Mouse (Mus musculus) CD4-positive helper T cell, adult 2 months (primary cell): Measurements from ENCODE around the gene C77080.
A peak's percentile ranks its signal among the peaks of the same experiment; 100 is the strongest.

Experiments used
- DNase-seq: peaks from one replicate; pipeline ENCODE4 v3.0.0-alpha.2; 2012; ENCODE audit warnings: low read depth, missing footprints, low spot score

Gene C77080

DNA sequence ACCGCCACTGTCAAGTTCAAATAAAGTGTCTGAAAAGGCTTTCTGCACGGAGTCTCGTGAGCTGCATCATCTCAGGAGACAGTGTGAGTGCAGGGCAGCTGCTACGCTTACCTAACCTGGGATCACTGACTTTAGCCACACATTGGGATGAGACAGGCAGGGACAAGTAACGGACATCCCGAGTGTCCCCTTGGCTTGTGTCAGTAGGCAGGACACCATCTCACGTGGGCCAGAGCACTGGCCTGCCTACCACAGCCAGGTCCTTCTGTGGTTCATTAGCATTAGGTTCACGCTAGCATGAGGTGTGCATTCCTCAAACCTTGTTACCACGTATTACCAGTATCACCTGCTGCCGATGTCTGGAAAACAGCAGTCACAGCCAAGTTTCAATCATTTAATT lies 42.0 kb downstream of the C77080 start:
- no peak for DNase-seq

DNA sequence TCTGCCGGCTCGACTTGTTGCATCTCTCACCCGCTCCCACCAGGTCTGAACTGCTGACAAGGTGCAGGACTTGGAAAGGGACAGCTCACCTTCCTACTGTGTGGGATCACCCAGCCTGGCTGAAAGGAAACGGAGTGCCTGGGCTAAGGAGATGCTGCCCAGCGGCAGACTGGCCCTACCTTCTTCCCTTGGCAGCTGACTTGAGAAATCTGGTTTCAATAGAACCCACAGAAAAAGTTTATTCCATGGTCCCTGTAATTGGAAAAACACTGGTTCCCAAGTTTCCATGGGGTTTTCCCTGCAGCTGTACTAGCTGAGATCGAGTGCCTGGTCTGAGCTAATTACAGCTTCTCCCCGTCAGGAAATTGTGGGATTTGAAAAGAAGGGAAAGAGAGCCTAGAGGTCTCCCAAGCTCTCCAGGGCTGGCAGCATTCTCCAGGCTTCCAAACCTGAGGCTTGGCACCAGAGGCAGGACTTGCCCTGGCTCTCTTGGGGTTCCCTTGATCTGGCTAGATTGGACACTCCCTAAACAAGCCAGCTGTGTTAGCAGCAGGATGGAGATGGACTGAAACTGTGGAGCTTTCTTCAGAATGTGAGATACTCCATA lies 42.5 kb downstream of the C77080 start:
- no peak for DNase-seq

DNA sequence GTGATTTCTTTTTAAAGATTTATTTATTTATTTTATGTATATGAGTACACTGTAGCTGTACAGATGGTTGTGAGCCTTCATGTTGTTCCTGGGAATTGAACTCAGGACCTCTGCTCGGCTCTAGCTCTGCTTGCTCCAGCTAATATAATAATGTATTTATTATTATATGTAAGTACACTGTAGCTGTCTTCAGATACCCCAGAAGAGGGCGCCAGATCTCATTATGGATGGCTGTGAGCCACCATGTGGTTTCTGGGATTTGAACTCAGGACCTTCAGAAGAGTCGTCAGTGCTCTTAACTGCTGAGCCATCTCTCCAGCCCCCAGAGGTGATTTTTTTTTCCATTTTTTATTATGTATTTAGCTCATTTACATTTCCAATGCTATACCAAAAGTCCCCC lies 48.7 kb downstream of the C77080 start:
- peak; percentile 17 for DNase-seq

DNA sequence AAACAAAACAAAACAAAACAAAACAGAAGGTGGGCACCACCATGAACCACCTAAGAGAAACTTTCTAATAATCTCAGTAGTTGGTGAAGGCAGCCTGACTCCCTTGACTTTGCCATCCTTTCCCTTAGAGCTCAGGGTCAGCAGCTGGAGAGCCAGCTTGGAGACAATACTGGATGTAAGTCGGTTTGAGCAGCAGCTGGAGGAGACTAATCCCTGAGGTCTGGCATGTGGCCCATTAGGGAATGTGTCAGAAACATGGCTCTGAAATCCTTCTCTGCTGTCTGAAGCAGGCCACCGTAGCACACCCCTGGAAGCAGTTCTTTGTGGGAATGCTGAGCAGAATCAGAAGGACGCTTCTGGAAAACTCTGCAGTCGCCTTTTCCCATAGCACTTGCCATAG lies 49.7 kb downstream of the C77080 start:
- no peak for DNase-seq

DNA sequence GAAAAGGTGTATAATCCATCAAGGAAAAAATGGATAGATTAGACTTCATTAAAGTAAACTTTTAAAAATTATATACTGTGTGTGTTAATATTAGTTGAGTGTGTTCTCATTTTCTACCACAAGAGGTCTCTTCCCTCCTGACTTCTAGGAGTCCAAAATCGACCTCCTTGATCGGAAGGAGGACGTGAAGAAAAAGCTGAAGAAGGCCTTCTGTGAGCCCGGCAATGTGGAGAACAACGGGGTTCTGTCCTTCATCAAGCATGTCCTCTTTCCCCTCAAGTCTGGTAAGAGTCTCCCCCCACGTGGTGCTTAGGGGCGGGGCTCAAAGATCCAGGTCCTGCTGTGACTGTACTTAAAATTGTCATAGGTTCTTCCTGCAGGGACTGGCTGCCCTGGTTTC lies 51.7 kb downstream of the C77080 start:
- peak; percentile 29 for DNase-seq

DNA sequence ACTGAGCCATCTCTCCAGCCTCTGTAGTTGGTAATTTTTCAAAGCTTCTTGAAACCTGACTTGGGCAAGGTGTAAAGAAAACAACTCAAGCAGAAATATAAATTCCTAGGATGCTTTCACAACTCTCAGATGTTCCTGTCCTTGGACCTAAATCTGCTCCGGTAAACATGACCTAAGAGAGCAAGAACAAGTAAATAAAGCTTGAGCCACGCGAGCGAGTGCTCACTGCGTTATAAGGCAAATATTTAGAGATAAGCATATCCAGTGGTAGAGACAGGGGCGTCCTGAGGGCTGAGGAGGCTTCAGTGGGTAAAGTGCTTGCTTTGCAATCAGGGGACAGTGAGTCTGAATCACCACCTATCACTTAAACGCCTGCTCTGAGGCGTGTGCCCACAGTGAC lies 54.4 kb downstream of the C77080 start:
- no peak for DNase-seq

DNA sequence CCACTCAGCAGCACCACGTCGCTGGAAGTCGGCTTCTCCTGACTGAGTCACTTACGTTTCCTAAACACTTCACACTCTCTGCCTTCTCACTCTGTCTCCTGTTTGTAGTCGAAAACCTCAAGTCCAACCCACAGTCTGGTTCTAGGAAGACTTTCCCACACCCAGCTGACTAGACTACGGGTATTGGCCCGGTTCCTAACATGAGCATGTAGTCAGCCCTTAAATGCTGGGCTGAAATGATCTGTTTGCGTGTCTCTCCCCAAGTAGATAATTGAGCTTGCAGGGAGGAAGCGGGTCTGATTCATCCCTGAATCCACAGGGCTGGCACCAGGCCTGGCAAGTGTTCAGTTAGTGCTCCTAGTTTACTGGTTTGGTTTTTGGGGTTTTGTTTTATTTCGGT lies 56.5 kb downstream of the C77080 start:
- DNase-seq, result no peak

DNA sequence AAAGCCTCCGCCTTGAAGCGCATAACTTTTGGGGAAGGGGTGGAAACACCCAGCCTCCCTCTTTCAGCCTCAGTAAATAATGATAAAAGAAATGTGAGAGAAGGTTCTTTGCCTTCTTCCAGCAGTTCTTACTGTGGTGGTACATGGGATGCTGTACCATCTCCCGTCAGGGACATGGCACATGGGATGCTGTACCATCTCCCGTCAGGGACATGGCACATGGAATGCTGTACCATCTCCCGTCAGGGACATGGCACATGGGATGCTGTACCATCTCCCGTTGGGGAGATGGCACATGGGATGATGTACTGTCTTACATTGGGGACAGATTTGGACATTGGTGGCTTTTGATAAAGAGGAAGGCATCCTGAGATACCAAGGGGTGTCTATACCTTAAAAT lies 63.7 kb downstream of the C77080 start:
- DNase-seq, result no peak

DNA sequence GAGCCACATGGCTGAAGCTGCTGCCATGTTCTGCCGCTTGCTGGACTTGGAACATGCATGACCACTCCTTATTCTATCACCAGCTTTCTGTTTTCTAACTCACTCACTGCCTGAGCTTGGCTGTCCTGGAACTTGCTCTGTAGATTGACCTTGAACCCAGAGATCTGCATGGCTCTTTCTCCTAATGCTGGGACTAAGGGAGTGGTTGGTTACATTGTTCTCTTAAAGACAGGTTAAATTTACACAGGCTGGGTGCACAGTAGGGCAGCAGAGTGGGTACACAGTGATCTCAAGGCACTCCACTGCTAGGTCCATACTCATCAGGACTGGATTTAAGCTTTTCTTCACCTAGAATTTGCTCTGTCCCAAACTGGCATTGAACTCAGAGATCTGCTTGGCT lies 66.9 kb downstream of the C77080 start:
- DNase-seq, result no peak

DNA sequence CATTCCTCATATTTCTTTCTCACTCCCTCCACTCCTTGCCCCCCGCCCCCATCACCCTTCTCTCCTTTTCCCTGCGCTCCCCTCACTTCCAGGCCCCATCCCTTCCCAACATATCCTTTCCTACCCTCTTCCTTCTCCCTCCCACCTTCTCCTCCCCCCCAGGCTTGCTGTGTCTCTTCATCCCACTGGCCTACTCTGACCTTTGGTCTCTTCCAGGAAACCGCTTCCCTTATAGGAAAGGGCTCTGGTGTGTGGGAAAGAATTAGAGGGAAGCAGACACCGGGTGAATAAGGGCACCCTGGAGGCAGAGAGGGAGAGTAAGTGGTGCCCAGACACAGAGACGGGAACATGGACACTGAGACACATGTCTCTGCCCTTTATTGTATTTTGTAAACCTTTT lies 69.5 kb downstream of the C77080 start:
- DNase-seq, result no peak

DNA sequence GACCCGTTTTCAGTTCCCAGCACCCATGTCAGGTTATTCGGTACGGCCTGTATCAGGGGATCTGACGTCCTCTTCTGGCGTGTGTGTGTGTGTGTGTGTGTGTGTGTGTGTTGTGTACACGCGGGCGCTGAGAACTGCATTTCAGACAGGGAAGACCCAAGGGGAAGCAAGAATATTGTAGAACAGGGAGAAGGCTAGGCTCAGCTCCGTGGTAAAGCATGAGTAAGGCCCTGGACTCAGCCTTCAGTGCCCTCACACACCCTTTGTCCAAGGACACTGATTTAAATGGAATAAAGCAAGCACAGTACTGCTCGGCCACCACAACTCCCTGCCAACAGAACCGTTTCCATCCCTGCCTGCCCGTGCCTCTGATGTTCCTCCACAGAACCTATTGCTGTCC lies 70.7 kb downstream of the C77080 start:
- DNase-seq, result no peak

DNA sequence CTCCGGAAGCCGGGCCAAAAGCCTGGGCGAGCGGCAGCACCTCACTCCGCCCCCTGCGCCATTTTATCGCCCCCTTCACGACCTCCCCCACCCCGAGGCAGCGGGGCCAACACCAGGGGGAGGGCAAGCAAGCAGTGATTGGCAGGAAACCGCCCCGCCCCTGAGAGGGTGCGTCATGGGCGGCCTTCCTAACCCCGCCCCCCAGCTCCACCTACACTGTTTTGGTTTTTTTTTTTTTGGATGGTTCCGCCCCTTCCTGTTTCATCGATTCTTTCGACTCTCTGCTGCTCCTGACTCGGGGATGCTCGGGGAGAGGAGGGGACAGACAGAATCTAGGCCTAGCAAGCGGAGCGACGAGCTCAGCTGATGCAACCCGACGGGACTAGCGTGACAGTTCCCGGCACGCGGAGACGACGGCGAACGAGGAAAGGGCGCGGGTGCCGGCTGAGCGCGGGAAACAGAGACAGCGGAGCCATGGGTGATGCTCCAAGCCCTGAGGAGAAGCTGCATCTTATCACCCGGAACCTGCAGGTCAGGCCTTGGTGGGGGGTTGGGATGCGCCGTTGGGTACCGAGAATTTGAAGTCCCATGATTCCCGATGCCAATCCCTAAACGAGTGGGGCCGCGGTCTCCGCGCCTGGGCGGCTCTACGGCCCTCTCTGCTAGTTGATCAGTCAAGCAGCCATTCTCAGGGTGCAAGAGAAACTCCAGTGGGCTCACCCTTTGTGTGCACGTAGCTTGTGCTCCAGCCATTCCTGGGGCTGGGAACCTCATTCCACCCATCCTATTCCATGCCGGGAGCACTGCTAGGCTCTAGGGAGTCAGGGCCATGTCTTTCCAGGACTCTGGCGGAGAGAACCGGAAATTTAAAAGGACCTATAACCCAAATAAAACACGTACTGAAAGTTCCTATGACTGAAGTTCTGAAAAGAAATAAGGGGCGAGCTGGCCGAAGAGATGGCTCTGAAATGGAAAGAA lies 71.4 kb downstream of the C77080 start, which contains the start of the genes S100pbp and Yars:
Gene S100pbp (minus strand): TSS at position 186 of the 978 bp plus-strand sequence.
Gene Yars (plus strand): TSS at position 219 of the 978 bp plus-strand sequence.
- peak; percentile 99 for DNase-seq

DNA sequence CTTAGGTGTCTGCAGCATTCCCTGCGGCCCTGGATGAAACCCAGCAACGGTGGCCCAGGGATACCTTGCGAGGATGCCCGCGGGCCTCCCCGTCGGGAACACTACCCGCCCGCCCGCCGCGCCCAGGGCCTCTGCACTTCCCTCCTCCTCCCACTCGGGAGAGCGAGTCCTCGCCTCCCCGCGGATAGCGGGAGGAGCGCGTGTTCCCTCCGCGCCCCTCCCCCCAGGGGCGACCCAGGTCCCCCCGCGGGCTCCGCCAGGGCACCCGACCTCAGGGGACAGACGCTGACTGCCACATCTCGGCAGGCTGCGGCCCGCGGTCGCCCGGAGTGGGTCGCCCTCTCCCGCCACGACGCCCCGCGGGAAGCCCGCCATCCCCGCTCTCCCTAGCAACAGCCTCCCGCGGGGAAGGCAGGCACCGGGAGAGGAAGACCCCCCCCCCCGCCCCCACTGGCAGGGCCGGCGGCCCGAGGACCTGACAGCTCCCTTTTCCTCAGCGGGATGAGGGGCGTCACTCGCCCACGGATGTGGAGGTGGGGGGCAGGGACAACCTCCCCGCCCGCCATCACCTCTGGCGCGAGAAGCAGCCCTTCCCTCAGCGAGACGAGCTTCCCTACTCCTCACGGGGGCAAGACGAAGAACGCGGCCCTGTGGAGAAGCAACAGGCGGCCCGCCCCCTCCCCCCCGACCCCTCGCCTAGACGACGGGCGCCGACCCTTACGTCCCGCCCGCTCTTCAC lies 72.2 kb downstream of the C77080 start:
- peak; percentile 74 for DNase-seq

DNA sequence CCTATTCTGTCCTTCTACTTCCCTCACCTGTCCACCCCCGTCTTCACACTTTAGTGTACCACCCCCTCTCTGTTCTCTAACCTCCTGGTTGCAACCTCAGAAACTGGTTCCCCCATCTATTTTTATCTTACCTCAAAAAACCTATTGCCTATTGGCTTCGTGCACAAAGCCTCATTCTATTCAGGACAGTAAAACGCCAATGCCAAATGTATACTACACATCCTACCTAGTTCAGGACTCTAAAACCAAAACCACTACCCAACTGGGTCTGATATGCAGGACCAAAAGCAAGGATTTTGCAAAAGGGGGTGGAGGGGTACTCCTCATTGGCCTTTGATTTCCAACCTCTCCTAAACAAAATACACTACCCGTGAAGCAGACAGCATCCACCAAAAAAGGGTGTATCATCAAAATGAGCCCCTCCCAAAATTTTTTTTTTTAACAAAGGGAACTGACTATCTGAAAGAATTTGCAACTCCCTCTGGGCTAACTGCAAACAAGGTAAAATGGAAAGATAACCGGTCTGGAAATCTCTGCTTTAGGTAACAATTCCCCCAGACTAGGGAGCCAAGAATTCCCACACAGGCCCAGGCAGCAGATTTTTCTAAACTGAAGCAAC lies 73.1 kb downstream of the C77080 start:
- no peak for DNase-seq

DNA sequence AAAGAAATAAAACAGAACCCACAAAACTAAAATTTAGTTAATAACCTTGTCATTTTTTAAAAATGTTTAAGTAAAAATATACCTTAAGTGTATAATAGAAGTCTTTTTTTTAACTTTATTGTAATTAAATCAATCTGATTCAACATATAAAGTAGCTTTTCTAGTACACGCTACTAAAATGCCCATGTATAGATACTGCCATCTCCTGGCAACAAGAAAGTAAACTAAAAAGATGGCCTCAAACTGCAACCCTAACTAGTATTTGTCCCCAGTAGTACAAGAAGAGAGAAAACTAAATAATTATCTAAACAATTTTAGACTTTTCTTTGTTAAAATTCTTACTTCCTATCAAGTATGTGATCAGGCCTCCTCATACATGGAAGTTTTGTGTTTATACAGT lies 81.6 kb downstream of the C77080 start:
- DNase-seq, result peak; percentile 15

DNA sequence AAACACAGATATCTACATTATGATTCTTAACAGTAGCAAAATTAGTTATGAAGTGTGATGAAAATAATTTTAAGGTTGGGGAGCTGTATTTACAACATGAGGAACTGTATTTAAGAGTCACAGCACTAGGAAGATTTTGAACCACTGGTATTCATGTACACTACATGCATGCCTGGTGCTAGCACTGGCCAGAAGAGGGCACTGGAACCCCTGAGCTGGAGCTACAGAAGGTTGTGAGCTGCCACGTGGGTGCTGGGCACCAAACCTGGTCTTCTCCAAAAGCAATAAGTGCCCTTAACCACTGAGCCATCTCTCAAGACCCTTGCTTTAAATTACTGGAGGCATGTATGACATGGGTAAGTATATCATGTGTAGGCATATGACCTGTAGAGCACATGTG lies 88.7 kb downstream of the C77080 start:
- DNase-seq, result no peak
